Mouse (Mus musculus) liver, embryonic 16.5 days (tissue): ENCODE measurements around the gene Itpr1. TPM values are rescaled to one million over a fixed set of nuclear protein-coding genes. Genes with fewer than 3 reads are reported as not detected.

ENCODE experiments used
- ATAC-seq: fragments of 200-750 bp; cut with Nextera tagmentation; 2 replicates; pipeline ENCODE4 v1.8.0; 2017; ENCODE audit warnings: low read depth, mild to moderate bottlenecking, moderate number of reproducible peaks, moderate library complexity
- H3K27ac ChIP-seq: fragments of 300-500 bp; sonication (generic); 2 replicates; pipeline ENCODE4 v1.5.1; 2014; ENCODE audit warnings: mild to moderate bottlenecking, low read length
- H3K27me3 ChIP-seq: fragments of 300-500 bp; sonication (generic); 2 replicates; pipeline ENCODE4 v1.6.1; 2014; ENCODE audit warnings: low read depth, low read length, mixed read lengths; ENCODE audit not compliant: control insufficient read depth, insufficient read depth
- H3K36me3 ChIP-seq: fragments of 300-500 bp; sonication (generic); 2 replicates; pipeline ENCODE4 v1.6.1; 2014; ENCODE audit warnings: mild to moderate bottlenecking; ENCODE audit not compliant: control insufficient read depth, insufficient read depth
- H3K4me1 ChIP-seq: fragments of 300-500 bp; sonication (generic); 2 replicates; pipeline ENCODE4 v1.6.1; 2014; ENCODE audit warnings: low read depth, low read length, mixed read lengths; ENCODE audit not compliant: control insufficient read depth
- H3K4me2 ChIP-seq: fragments of 300-500 bp; sonication (generic); 2 replicates; pipeline ENCODE4 v1.6.1; 2014; ENCODE audit warnings: low read depth, low read length, mixed read lengths
- H3K4me3 ChIP-seq: fragments of 300-500 bp; sonication (generic); 2 replicates; pipeline ENCODE4 v1.5.1; 2014; ENCODE audit warnings: low read depth, mild to moderate bottlenecking, low read length
- H3K9ac ChIP-seq: fragments of 300-500 bp; sonication (generic); 2 replicates; pipeline ENCODE4 v1.6.1; 2014; ENCODE audit warnings: low read depth, low read length
- H3K9me3 ChIP-seq: fragments of 300-500 bp; sonication (generic); replicated peaks from 2 replicates; pipeline ENCODE4 v1.6.1; 2016; ENCODE audit warnings: low read length; ENCODE audit not compliant: control insufficient read depth
- WGBS: fragments of 180-500 bp; shearing (Covaris S2); extraction: QIAGEN DNeasy Blood & Tissue Kit; methylation state at CpG from one replicate; pipeline ENCODE4 v1.1.7; 2014; ENCODE audit not compliant: insufficient replicate concordance; 5-methylcytosine and 5-hydroxymethylcytosine counted together
- polyA plus RNA-seq: library from polyadenylated mRNA; unstranded; fragments of >200 nt; fragmentation: Nextera tagmentation; extraction: Ambion mirVana; gene quantifications from 2 replicates; pipeline ENCODE4 v1.2.1, GENCODE M21; 2015

Gene Itpr1
- polyA plus RNA-seq, 1 experiment from 2014 or later = 2.9 TPM

- Histone ChIP-seq H3K9ac (peak overlapping the region; percentile 47), H3K27ac (peak overlapping the region; percentile 89), H3K4me2 (peak overlapping the region; percentile 50), H3K4me3 (peak overlapping the region; percentile 3; the same call in 1 of the 2 replicates), H3K27me3 (no peaks in the 10 kb centered on the region), H3K36me3 (no peaks in the 10 kb centered on the region), H3K4me1 (peaks cover 65% of the 10 kb centered on the region), H3K9me3 (no peaks in the 10 kb centered on the region)
- ATAC-seq = peak; percentile 52
- WGBS = 18% methylated on average over 12 of the region's 12 CpGs
Observed at GRCm38 (mm10) chr6:108531324-108532311, 318.7 kb downstream of the Itpr1 start.

DNA sequence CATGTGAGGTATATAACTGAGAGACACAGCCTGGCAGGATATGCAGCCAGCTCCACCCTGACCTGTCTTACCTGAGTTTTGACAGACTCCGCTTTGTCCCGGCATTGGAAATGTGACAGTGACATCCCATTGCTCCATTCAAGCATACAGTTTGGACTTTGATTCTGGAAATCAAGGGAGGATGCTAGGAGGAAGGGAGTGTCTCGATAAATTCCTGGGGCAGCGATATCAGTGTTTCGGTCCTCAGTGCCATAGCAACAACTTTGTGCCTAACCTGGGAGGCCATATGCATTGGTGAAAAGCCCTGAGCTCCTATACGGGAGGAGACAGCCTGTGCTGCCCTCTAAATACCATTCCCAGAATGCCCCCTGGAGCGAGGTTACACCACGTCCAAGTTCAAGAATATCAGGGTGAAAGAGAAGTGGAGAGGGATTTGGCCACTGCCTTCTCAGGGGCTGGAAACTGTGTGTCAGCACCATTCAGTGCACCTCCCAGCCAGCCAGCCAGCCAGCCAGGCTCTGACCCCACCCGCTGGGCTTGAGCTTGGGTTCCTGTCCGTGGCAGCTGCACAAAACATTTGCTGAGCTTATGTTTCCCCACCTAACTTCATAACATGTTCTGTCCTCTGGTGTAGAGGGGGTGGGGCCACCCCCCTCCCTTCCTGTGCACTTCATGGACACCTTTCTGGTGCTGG lies 319.7 kb downstream of the Itpr1 start:
- no peaks in the 10 kb centered on the region for H3K9me3 ChIP-seq
- H3K4me1 ChIP-seq = peaks cover 59% of the 10 kb centered on the region
- H3K9ac ChIP-seq = no peak overlapping the region
- no peaks in the 10 kb centered on the region for H3K27me3 ChIP-seq
- no peak overlapping the region for H3K4me3 ChIP-seq
- ATAC-seq = no peak
- H3K36me3 ChIP-seq = no peaks in the 10 kb centered on the region
- 72% methylated on average over 10 of the region's 10 CpGs for WGBS
- H3K4me2 ChIP-seq = no peak overlapping the region; the same call in none of the 2 replicates
- H3K27ac ChIP-seq = peak overlapping the region; percentile 89

DNA sequence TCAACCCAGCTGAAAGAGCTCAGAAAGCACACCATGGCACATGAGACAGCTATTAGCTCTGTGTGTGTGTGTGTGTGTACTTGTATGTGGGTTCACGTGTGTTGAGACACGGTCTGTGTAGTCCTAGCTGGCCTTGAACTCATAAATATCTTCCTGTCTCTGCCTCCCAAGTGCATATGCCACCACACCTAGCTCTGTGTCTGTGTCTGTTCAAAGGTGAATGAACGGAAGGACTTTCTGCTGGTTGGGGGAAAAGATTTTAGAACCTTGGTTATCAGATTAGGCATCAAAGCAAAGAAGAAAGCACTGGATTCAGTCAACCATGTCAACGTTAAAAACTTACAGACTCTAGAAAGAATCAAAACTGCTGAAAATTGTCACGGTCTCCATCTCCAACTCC lies 321.2 kb downstream of the Itpr1 start:
- 74% methylated on average over 5 of the region's 5 CpGs for WGBS
- H3K27ac ChIP-seq = no peak overlapping the region

GRCm38 (mm10) chr6:108534596-108534995 lies 321.7 kb downstream of the Itpr1 start:
- H3K4me1 ChIP-seq = peaks cover 39% of the 10 kb centered on the region
- H3K27ac ChIP-seq = no peak overlapping the region

More for the DNA sequence above, 321.2 kb downstream of the Itpr1 start:
- Histone ChIP-seq H3K36me3 (no peaks in the 10 kb centered on the region), H3K4me3 (no peak overlapping the region), H3K4me2 (no peak overlapping the region), H3K9me3 (no peaks in the 10 kb centered on the region), H3K27me3 (no peaks in the 10 kb centered on the region), H3K9ac (no peak overlapping the region), H3K4me1 (peaks cover 44% of the 10 kb centered on the region)
- no peak for ATAC-seq

GRCm38 (mm10) chr6:108535309-108535708 lies 322.4 kb downstream of the Itpr1 start:
- 69% methylated on average over 4 of the region's 4 CpGs for WGBS
- Histone ChIP-seq H3K4me3 (no peak overlapping the region), H3K27ac (no peak overlapping the region), H3K9ac (no peak overlapping the region), H3K36me3 (no peaks in the 10 kb centered on the region), H3K4me2 (no peak overlapping the region), H3K9me3 (no peaks in the 10 kb centered on the region), H3K27me3 (no peaks in the 10 kb centered on the region), H3K4me1 (peaks cover 35% of the 10 kb centered on the region)
- no peak for ATAC-seq

More at GRCm38 (mm10) chr6:108534596-108534995, 321.7 kb downstream of the Itpr1 start:
- ATAC-seq = no peak
- Histone ChIP-seq H3K27me3 (no peaks in the 10 kb centered on the region), H3K36me3 (no peaks in the 10 kb centered on the region), H3K9me3 (no peaks in the 10 kb centered on the region), H3K4me2 (no peak overlapping the region), H3K9ac (no peak overlapping the region), H3K4me3 (no peak overlapping the region)
- 67% methylated on average over 6 of the region's 6 CpGs for WGBS

GRCm38 (mm10) chr6:108536546-108537317 lies 323.8 kb downstream of the Itpr1 start:
- WGBS = 22% methylated on average over 8 of the region's 8 CpGs
- H3K9ac ChIP-seq = no peak overlapping the region
- no peak overlapping the region for H3K4me3 ChIP-seq
- no peak overlapping the region for H3K27ac ChIP-seq
- ATAC-seq = no peak
- H3K4me1 ChIP-seq = peaks cover 20% of the 10 kb centered on the region
- no peaks in the 10 kb centered on the region for H3K36me3 ChIP-seq
- no peaks in the 10 kb centered on the region for H3K9me3 ChIP-seq
- no peaks in the 10 kb centered on the region for H3K27me3 ChIP-seq
- no peak overlapping the region for H3K4me2 ChIP-seq

DNA sequence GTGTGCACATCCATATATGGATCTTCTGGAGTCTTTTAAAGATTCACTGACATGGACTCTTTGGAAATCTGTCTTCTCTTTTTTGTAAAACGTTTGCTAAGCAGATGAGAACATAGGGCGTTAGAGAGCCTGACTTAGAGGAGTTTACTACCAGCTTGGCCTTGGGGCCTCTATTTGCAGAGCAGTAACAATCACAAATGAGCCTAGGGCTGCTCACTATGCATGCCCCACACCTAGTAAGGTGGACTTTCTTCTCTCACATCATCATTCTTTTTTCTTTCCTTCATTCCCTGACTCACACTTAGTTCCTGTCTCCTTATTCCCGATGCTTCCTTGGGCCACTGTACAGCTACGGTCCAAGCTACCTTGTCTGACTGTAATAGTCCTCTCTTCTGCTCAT lies 325.5 kb downstream of the Itpr1 start:
- no peak overlapping the region for H3K4me2 ChIP-seq
- no peak overlapping the region for H3K4me3 ChIP-seq
- ATAC-seq = no peak
- no peaks in the 10 kb centered on the region for H3K9me3 ChIP-seq
- 0 out of 2 replicates have a peak overlapping the region, but pooled peaks have one; percentile 6 for H3K27ac ChIP-seq
- H3K36me3 ChIP-seq = no peaks in the 10 kb centered on the region
- no peak overlapping the region for H3K9ac ChIP-seq
- 66% methylated on average over 4 of the region's 4 CpGs for WGBS
- peaks cover 6% of the 10 kb centered on the region for H3K4me1 ChIP-seq
- H3K27me3 ChIP-seq = no peaks in the 10 kb centered on the region

GRCm38 (mm10) chr6:108540441-108540840 lies 327.5 kb downstream of the Itpr1 start:
- Histone ChIP-seq H3K4me2 (no peak overlapping the region), H3K27ac (no peak overlapping the region), H3K9ac (no peak overlapping the region), H3K4me1 (no peaks in the 10 kb centered on the region; the same call in 1 of the 2 replicates), H3K9me3 (no peaks in the 10 kb centered on the region), H3K36me3 (no peaks in the 10 kb centered on the region), H3K4me3 (no peak overlapping the region), H3K27me3 (no peaks in the 10 kb centered on the region)
- WGBS = 73% methylated on average over 6 of the region's 6 CpGs
- ATAC-seq = no peak
